Mouse (Mus musculus) v-Abl transformed pro-B cells (cell line): ENCODE measurements around the gene Dcakd.

ENCODE experiments used
- in situ Hi-C, 2 experiments: fragments of 400-800 bp; cut with MboI; formaldehyde crosslinking; loops; one replicate each; pipeline ENCODE4 v1.15.1; 2025; ENCODE audit not compliant: unreplicated experiment in 2 of 2

Gene Dcakd

DNA sequence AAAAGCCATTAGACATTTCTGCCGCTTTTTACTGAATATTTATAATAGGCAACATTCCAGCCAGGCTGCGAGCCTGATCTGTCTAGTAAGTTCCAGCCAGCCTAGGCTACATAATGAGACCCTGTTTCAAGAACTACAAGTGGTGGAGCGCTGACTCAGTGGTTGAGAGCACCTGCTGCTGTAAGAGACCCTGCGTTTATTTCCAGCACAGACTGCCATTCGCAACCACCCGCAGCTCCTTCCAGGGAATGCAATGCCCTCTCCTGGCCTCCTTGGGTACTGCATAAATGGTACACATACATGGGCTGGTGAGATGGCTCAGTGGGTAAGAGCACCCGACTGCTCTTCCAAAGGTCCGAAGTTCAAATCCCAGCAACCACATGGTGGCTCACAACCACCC, 18.9 kb downstream of the Dcakd start:
- in situ Hi-C loops, result no loop called here

DNA sequence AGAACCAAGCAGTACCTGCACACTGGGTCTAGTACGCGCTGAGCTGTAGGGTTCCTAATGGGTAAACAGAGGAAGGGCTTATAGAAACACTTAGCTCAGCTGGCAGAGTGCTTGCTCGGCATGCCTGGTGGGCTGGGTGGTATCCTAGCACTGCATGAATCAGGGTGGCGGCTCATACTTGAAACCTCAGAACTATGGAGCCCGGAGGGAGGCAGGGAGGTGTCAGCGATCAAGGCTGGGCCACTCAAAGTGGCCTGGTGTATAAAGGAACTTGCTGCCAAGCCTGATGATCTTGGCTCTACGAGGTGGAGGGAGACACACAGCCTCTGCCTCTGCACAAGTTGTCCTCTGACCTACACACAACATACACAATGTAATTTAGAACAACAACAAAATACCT, 19.6 kb downstream of the Dcakd start:
- in situ Hi-C loops, result no loop called here

DNA sequence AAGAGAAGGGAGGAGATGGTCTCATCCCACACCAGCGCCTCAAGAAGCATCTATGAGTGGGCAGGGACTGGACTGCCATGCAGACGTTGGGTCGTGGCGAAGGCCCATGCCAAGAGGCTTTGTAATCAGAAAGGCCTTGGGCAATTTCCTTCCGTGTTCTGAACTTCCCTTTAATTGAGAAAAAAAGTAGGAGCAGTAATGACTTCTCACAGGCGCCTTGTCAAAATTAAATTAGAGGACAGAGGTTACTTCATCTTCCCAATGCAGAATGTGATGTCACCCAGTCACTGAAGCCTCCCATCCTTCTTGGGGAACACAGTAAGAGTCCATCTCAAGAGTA, 21.2 kb downstream of the Dcakd start:
- in situ Hi-C loops, result no loop called here

DNA sequence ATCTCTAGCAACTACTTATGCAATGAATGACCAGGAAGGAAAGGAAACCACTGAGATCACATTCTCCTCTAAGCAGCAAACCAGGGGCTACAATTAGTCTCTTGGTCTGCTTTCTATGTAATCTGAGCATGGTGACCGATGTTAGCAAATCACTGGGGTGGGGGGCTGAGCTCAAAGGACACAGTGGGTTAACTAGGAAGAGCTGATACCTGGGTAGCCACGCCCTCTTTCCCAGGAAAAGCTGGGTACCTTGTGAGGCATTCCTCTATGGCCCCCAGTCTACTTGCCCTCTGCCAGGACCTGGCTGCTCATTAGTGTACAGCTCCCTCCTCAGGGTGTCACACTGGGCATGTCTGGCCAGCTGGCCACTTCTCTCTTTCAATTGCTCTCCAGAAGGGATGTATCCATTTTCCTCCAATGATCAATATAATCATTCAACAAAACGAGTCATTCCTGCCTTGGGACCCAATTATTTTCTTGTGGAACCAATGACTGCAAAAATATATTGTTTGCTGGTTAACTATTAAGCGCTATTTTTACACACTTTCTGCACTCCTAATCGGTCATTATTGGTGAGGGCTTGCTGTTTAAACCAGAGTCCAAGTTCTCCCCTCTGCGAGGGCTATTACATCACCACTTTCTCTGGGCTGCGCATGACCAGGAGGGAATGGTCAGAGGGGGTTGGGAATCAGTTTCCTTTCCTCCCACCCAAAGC, 21.7 kb downstream of the Dcakd start:
- in situ Hi-C loops, result no loop called here

DNA sequence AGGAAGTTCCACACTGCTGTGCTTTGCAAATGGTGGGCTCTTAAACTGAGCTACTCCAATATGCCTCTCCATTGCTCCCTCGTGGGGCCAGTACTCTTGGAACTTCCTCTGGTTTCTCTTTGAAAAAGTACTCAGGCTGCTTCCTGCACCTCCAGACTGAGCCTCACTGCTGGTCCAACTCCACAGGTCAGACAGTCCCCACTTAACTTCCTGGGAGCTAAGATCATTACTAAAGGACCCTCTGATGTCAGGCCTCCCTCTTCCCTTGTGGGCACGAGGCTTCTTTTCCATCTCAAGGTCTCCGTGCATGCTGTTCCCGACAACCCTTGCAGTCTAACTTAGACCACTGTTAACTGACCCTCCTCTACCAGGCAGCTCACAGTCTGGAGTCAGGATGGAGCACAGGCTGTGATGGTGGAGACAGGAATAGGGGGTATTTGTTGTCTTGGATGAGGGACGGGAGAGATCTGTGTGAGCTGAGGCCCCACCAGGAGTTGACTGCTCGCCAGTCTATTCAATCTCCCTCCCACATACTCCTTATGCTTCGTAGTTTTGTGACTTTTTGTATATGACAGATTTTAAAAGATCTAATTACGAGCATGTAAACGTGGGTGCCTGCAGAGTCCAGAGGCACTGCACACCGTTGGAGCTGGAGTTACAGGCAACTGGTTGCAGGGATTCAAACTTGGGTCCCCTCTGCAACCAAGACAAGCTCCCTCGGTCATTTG, 22.7 kb downstream of the Dcakd start:
- in situ Hi-C loops, result no loop called here

DNA sequence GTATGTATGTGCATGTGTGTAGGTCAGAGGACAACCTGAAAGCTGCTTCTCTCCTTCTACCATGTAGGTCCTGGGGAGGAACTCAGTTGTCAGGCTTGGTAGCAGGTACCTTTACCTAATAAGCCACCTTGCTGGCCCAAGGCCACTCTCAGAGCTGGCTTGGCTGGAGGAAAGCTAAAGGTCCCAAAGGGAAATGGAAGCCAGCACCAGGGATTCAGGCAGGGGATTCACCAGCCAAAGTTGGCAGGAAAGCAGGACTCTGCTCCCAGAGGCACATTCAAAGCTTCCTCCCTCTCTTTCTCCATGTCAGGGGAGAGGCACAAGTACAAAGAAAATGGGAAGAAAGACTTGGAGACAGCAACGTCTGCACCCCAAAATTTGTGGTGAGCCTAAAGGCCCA, 23.3 kb downstream of the Dcakd start:
- in situ Hi-C loops, result no loop called here

DNA sequence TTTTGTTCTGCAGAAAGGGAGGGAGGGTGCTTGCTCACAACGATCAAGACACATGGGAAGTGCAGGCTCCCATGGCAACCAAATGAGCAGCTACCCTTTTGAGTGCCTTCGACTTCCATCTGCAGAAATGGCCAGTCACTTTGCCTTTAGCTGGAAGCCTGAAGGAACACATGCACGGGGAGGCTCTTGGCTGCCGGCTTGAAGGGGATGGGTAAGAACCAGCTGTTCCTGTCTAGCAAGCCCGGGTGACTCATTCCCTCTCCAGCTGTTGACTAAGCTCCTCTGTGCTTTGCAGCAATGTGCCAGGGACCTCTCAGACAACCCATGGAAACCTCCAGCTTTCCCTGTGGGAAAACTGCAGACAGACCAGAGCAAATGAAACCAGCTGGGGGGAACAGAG, 24.9 kb downstream of the Dcakd start:
- in situ Hi-C loops, result no loop called here

DNA sequence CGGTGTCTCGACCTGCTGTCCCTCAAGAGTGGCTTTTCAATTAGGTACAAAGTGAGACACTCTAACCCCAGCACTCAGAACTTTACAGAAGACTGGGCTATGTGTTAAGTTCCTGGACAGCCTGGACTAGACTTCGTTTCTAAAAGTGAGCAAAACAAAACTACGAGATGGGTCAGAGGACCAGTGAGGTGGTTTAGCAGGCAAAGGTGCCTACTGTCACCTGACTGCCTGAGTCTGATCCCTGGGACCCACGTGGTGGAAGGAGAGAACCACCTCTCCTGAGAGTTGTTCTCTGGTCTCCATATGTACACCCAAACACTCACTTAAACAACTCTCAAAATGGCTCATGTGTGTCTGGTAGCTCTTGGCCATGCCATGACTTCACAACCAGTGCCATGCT, 27.1 kb downstream of the Dcakd start:
- in situ Hi-C loops, result no loop called here

DNA sequence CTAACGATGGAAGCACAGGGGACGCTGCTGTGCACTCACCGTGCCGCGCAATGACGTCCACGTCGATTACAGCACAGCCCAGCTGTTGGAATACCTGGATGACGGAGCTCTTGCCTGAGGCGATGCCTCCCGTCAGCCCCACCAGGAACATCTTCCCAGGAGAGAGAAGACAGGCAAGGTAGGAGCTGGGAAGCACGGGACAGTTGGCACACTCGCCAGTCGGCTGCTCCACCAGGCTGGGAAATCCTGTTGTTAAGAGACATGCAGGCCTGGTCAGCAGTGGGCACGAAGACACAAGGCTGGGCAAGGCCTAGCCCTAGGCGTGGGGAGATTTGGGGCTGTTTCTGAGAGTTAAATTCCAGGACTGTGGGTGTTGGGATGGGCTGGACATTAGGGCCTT, 28.0 kb downstream of the Dcakd start:
- in situ Hi-C loops, result no loop called here

DNA sequence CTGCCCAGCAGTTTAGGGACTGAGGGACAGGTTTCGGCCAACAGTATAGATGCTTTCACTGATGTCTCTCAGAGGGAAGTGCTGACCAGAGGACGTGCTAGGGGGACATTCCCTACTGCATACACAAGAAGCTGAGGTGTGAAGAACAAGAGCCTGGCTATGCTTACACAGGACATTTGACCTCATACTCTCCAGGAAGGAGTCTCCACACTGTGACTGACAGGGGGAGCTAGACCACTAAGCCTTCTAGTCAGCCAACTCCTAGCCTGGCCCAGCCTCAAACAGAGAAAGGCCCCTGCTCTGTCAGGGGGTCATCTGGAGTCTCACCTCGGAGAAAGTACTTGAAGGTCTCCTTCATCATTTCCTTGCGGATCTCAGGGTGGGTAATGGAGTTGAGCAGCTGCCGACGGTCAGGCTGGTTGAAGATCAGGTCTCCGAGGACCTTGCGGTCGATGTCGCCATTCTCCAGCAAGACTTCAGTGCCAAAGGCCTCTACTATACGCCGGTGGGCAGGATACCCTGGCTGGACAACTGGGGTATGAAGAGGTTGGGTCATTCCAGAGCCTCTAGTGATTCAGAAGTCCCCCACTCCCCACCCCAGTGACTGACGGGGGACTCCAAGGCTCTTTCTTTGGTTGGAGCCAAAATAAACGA, 28.7 kb downstream of the Dcakd start:
- in situ Hi-C loops, result loop anchor here in 1 of 2 experiments (10.0 kb wide), 1 partner anchor 225 kb away; no protein-coding TSS in a partner anchor

DNA sequence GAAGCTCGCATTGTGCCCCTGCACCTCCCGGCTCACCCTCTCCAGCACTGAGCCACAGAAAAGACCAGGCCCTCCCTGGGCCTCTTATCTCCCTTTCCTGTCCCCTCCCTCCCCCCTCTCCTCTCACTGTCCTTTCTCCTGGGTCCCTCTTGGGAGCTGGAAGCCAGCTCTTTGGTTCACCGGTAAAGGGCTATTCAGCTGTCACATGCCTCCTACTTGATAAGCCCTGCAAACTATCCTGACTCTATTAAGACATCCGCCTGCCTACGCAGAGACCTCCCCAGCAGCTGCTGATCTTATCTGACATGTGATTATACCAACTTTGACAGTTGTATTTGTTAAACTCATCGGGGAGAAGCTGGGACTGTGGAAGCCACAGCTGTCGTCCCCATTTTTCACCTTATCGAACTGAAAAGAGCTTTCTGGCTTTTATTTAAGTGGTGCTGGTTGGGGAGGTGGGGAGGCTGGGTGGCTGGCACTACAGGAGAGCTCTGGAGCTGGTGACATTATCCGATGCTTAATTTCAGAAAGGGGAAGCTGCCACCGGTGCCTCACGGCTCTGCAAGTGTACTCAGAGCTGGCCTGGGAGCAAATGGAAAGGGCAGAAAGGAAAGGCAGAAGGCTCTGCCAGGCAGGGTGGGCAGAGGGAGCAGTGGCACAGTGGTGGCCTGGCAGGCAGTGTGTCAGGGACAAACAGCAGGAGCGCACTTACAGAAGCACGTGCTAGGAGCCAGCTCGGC, 29.4 kb downstream of the Dcakd start:
- in situ Hi-C loops, result loop anchor here in 1 of 2 experiments (10.0 kb wide), 1 partner anchor 224 kb away; no protein-coding TSS in a partner anchor

DNA sequence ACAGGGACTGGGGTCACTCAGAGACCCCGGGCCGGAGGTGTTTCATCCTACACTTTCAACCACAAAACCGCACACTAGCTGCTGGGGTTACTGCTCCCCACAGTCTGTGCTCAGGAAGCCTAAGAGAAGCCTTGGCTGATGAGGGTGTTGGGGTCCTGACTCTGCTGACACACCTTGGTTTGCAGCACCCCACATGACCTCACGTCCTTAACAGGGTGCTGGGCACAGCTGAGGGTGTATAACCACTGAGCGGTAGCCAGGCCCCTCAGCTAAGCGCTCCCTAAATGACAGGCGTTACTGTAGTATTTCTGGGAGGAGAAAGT, 29.9 kb downstream of the Dcakd start:
- in situ Hi-C loops, result loop anchor here in 1 of 2 experiments (10.0 kb wide), 1 partner anchor 223 kb away; no protein-coding TSS in a partner anchor

DNA sequence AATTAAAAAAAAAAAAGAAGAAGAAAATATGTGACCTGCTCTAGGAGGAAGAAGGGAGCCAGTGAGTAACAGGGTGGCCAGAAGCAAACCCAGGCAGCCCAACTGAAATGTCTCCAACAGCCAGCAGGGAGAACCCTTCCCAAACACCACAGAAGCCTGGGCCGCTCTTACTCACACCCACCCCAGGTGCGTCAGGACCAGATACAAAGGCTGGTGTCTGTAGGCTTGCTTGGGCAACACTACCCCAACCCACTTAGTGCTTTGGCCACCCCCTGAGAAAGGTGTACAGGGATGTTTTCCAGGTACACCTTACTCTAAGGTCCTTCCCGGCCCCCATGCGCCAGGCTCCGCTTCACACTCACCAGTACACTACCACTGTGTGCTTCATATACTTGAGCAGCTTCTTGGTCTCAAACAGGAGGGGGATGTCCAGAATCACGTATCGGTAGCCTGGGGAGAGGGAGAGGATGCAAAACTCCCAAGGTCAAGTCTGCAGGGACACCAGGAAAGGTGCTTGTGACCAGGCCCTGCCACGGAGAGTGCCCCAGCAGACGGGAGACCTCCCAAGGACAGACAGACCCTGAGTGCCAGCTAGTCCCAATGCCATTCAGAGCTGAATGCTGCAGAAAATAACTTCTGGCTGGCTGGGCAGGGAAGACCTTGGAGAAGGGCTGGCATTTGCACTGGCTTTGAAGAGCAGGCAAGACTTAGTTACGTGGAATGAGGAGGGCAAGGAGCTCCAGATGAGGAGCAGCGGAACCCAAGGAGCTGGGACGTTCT, 31.0 kb downstream of the Dcakd start:
- in situ Hi-C loops, result loop anchor here in 1 of 2 experiments (10.0 kb wide), 1 partner anchor 222 kb away; no protein-coding TSS in a partner anchor

DNA sequence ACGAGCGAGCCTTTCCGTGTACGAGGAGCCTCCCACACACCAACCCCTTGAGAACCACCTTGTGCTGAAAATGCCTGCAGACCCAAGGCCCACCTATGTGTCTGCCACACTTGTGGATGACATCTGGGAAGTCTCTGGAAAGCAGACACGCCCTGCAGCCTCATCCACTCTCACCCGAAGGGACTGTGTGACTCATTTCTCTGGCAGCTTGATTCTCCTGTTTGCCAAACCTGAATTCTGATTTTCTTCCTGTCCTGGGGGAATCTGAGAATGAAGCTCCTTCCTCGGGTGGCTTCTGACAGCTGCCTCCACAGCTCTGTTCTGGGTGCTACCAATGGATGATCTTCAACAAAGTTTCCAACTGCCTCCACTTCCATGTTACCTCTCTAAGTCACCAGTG, 31.7 kb downstream of the Dcakd start:
- in situ Hi-C loops, result loop anchor here in 1 of 2 experiments (10.0 kb wide), 1 partner anchor 222 kb away; no protein-coding TSS in a partner anchor

DNA sequence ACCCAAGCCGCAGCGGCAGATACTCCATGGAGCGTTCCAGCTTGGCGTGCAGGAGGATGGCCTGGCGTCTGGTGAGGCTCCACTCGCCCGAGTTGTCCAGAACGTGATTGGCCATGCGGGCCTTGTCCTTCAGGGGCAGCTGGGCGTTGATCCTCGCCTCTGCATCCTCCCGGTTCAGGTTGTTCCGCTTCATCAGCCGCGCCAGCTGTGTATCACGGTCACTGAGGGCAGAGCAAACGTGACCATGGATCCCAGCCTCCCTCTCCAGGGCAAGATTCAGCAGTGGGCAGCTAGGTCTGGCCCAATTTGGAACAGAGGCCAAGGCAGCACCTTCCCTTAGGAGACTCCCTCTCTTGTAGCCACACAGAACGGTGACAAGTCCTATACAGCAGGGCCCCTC, 33.2 kb downstream of the Dcakd start:
- in situ Hi-C loops, result loop anchor here (5.0 to 10.0 kb wide), 3 partner anchors 98 to 220 kb away; no protein-coding TSS in a partner anchor

DNA sequence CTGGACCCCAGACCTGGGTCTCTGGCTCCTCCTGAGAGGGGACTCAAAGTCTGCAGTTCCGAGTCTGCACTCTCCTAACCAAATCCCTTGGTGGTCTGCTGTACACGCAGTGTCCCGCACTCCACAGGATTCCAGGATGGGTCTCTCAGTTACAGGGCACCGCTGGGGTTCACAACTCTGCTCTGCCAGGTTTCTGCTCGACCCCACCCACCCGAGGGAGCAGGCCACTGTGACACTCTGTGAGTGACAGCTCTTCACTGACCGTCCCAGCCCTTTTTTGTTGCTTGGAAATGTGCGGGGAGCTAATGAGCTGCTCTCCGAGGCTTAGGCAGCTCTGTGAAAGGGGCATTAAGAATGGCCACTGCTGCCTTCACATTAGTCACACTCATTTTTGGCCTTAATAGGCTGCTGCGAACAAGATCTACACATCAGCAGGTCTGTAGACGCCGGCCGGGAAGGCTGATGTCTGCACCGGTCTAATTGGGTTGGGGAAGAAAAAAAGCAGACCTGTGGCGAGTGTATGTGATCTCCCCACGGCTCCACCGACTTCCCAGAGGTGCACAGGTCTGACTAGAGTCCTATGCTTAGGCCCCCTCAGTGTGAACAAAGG, 34.6 kb downstream of the Dcakd start:
- in situ Hi-C loops, result loop anchor here (5.0 to 10.0 kb wide), 3 partner anchors 96 to 219 kb away; no protein-coding TSS in a partner anchor

DNA sequence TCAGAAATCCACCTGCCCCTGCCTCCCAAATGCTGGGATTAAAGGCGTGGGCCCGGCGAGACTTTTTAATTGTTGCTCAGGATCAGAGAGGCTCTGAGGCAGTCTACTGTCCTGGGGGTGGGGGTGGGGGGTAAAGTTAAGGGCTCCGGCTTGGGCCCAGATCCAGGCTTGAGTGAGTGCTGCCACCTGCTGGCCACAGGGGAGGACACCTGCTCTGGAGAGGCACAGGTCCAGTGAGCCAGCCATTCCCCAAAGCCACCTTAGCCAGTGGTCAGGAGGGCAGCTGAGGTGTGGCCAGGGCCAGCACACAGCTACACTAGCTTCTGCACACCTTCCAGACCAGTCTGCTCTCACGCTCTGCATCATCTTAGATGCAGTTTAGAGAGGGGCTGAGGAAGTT, 35.2 kb downstream of the Dcakd start:
- in situ Hi-C loops, result loop anchor here (5.0 to 10.0 kb wide), 3 partner anchors 96 to 218 kb away; no protein-coding TSS in a partner anchor

DNA sequence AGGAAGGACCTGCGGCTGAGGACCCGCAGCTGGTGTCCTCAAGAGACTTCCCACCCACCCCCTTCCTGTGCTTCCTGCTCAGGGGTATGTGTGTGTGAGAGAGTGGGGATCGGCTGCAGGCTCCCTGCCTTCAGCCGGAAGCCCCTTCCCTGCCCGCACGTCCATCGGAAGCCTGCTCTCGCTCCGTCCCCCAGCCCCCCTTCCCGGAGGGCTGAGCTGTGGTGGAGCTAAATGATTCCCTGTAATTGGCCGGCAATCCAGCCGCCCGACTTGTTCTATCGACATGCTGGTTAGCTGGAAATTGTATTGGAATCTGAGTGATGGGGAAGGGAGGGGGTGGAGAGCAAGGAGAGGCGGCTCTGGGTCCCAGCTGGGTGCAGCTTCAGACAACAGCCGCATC, 36.5 kb downstream of the Dcakd start:
- in situ Hi-C loops, result loop anchor here (5.0 to 10.0 kb wide), 3 partner anchors 94 to 217 kb away; no protein-coding TSS in a partner anchor

DNA sequence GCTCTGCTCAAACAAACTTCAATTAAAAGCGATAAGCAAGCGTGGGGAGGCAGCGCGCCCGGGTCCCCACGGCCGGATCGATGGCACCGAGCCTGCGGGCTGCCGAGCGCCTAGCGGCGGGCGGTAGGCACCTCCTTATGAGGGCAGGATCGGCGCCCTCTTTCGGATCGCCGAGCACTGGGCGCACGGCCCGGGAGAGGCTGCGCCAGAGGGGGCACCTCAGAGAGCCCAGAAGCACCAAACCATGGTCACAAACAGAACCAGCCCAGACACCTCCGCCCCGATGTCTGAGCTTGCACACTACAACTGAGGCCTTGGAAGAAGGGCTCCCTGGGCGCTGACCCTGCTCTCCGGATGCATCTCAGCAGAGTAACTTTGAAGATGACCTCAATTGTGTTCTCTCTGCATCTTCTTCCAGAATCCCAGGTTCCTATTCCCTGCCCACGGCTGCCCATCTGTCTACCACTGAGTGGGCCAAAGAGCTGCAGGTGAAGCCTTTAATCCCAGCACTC, 37.9 kb downstream of the Dcakd start:
- in situ Hi-C loops, result loop anchor here (5.0 to 10.0 kb wide), 3 partner anchors 93 to 215 kb away; no protein-coding TSS in a partner anchor
